In the genomic region with DNA sequence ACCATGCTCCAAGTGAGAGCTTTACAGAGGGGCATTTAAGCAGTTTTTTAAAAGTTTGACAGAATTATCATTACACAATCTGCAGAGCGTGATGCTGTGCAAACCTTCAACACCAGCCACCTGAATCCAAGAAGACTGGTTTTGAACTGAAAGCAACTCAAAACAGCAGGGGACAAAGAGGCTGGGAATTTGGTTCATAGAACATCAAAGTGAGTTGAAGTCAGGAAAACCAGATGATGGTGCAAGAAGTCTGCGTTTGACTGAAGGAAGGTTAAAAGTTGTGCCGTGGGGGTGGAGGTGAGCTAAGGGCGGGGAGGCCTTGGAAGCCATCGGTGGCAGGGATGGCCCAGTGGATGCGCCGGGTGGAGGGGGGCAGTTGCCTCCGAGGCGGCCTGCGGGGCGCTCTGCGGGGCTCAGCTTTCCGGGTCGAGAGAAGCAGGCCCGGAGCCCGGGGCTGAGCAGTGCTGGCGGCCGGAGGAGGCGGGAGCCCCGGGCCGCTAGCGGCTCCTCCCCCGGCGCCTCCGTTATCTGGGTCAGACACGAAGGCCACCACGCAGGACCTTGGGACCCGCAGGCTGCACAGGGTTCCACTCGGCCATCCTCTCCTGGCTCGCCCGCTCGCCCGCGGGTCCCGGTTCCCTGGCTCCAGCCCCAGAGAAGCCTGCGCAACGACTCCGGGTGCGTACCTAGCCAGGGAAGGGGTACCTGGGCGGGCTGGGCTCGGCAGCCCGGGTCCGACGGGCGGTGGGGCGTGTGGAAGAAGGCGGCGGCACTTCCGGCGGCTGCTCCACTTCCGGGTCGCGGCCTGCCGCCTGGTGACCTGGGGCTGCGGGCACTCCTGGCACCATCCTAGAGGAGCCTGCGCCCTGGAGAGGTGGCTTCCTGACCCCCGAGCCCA, we compare ENCODE assay signal across 8 mouse cellular contexts. TPM values are rescaled to one million over a fixed set of nuclear protein-coding genes. Genes with fewer than 3 reads are reported as not detected.
A peak's percentile ranks its signal among the peaks of the same experiment; 100 is the strongest.
DNase-seq lines count a peak whose midpoint lies in the region; ATAC-seq and TF ChIP-seq lines count a peak whose summit lies in the region.

No protein-coding gene starts in this region.

- 0 out of 2 replicates have a peak, but pooled peaks have one; percentile 9 for TF ChIP-seq POLR2A in cortical plate, adult 2 months (IDR thresholded peaks at IDR 0.05; ENCODE audit: extremely low read depth, insufficient read depth, low read length)

- H3K27ac ChIP-seq in cortical plate, adult 2 months (ENCODE audit: insufficient read depth, low read length) = peak overlapping the region; percentile 95

- peaks cover 4% of the 10 kb centered on the region for H3K4me1 ChIP-seq in cortical plate, adult 2 months (ENCODE audit: control insufficient read depth, insufficient read depth, low read length)

- peak; percentile 82 for ATAC-seq in inflammation-experienced regulatory T-cells, adult 6 months
- peak; percentile 92 for ATAC-seq in megakaryocyte progenitor cell, adult 5-6 weeks (replicated peaks; ENCODE audit: poor library complexity)

- TF ChIP-seq CTCF in cortical plate, adult 2 months (IDR thresholded peaks at IDR 0.05; ENCODE audit: extremely low read depth, insufficient read depth, low read length) = no peak

- intact Hi-C loops in left cerebral cortex, postnatal 10 days (cut with DNase I) = no loop called here

- peak overlapping the region; percentile 90 for H3K4me3 ChIP-seq in cortical plate, adult 2 months (ENCODE audit: insufficient read depth, low read length)

- peak; percentile 72 for DNase-seq in adipocyte (ENCODE audit: low spot score)
- peak; percentile 72 for DNase-seq in gastrocnemius, postnatal 10 days
- DNase-seq in left cerebral cortex, postnatal 10 days (ENCODE audit: extremely low spot score in 1 of 2, low spot score in 2 of 2) = peak; percentile 55 to 84
- DNase-seq in right cerebral cortex, postnatal 10 days (ENCODE audit: low spot score in 2 of 2) = peak; percentile 79 to 82
- peak; percentile 64 for DNase-seq in urinary bladder, postnatal 14 days (ENCODE audit: low spot score)

RNA-seq across cellular contexts. Expression of gene Rmdn2, which starts 3.3 kb away (rescaled TPM):
- polyA plus RNA-seq in cortical plate, adult 2 months (2012; rRNA removed) = 9.7 and 10.3 TPM in 2 replicates
- 1 to 10 TPM; 7.1 to 7.5 TPM for total RNA-seq in gastrocnemius, postnatal 10 days (2021)
- polyA plus RNA-seq in inflammation-experienced regulatory T-cells, adult 6 months (2017; shearing (Covaris generic)) = 10 to 100 TPM in 1 of 3 experiments, 1 to 10 TPM in 2; 3.2 to 19.9 (median 6.9) TPM
- total RNA-seq in left cerebral cortex, postnatal 10 days (2021) = 10 to 100 TPM; 11.7 to 11.9 TPM
- total RNA-seq in megakaryocyte progenitor cell, adult 5-6 weeks (2015) = 3.8 and 8.5 TPM in 2 replicates
- 2.2 and 10.7 TPM in 2 replicates for total RNA-seq in megakaryocyte progenitor cell, adult 5-6 weeks (2017)

Comparison
In these comparisons a context has a peak if more than half of its experiments do, and no peak if none do; other contexts are left out.
1. Peak in every context shown above with its lines: DNase-seq, ATAC-seq, H3K4me3 ChIP-seq and H3K27ac ChIP-seq.